Mouse (Mus musculus) macrophage (primary cell): ENCODE results near the gene Dennd1c. TPM values are rescaled to one million over a fixed set of nuclear protein-coding genes. Genes with fewer than 3 reads are reported as not detected.
"Not testable (repeated sequence)": the region's sequence is repeated elsewhere in the genome, so short reads cannot be mapped to it uniquely, and the experiment has no call there.

Experiments used
- H3K27ac ChIP-seq: fragments of 350-480 bp; formaldehyde crosslinking; 2 replicates; pipeline ENCODE4 v1.9.0; 2021
- H3K36me3 ChIP-seq: fragments of 350-480 bp; formaldehyde crosslinking; 2 replicates; pipeline ENCODE4 v1.9.0; 2021; ENCODE audit errors: inconsistent target
- H3K4me3 ChIP-seq: fragments of 350-480 bp; formaldehyde crosslinking; 2 replicates; pipeline ENCODE4 v1.9.0; 2021; ENCODE audit errors: inconsistent target
- H3K79me2 ChIP-seq: fragments of 350-480 bp; formaldehyde crosslinking; 2 replicates; pipeline ENCODE4 v1.9.0; 2021; ENCODE audit errors: inconsistent target
- WGBS: methylation state at CpG from one replicate; pipeline ENCODE4 v1.1.7; 2026; ENCODE audit warnings: inconsistent platforms; ENCODE audit not compliant: missing documents; 5-methylcytosine and 5-hydroxymethylcytosine counted together
- polyA plus RNA-seq: library from polyadenylated mRNA; stranded (reverse); fragments of 250-400 nt; gene quantifications from 3 replicates; pipeline ENCODE4 v1.2.4, GENCODE M21; 2018; ENCODE audit warnings: inconsistent platforms

Dennd1c gene
- polyA plus RNA-seq, 1 experiment from 2014 or later = 15.7 TPM

- 88% methylated on average over 3 of the region's 3 CpGs for WGBS
- Histone ChIP-seq H3K36me3 (peaks cover 28% of the 10 kb centered on the region; the same call in 1 of the 2 replicates), H3K27ac (no peak overlapping the region), H3K79me2 (peaks cover 17% of the 10 kb centered on the region; the same call in 1 of the 2 replicates), H3K4me3 (no peak overlapping the region)
Measured at GRCm38 (mm10) chr17:57076916-57077315, 1.4 kb downstream of the Dennd1c start.

DNA sequence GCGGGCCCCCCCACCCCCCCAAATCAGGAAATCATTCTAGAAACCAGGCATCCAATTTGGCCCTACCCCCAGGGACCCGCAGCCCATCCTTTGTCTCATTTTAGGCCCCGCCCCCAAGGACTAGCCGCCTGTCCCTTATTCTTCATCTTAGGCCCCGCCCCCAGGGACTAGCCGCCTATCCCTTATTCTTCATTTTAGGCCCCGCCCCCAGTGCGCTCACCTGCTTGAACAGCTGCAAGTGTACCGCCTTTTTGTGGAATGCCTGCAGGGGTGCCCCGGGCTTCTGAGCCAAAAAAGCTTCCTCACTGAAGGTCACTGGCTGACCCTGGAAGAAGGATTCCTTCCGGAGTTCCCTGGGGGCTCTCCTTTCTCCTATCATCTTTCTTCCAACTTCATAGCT lies 7.6 kb downstream of the Dennd1c start:
- peaks cover 59% of the 10 kb centered on the region for H3K36me3 ChIP-seq

DNA sequence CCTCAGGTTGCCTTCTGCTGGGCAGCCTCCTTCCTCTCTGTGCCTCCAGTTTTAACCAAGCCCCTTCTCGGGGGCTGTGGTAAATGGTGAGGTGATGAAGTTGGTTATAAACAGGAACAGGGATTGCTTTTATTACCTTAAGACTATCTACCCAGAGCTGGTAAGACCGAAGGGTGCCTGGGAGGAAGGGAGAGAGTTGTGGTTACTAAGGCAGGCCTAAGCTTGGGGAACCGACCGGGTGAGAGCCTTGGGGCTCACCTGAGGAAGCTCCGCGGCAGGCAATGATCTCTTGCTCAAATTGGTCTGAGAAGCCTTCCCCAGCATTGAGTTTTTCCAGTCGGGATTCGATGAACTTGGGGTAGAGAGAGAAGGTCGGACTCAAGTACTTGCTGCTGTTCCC lies 8.0 kb downstream of the Dennd1c start:
- H3K79me2 ChIP-seq = no peaks in the 10 kb centered on the region
- H3K36me3 ChIP-seq = peaks cover 59% of the 10 kb centered on the region
- no peak overlapping the region for H3K27ac ChIP-seq
- H3K4me3 ChIP-seq = no peak overlapping the region
- WGBS = 79% methylated on average over 9 of the region's 9 CpGs

More for the DNA sequence above, 7.6 kb downstream of the Dennd1c start:
- Histone ChIP-seq H3K27ac (no peak overlapping the region), H3K79me2 (no peaks in the 10 kb centered on the region), H3K4me3 (no peak overlapping the region)
- 84% methylated on average over 10 of the region's 11 CpGs for WGBS

DNA sequence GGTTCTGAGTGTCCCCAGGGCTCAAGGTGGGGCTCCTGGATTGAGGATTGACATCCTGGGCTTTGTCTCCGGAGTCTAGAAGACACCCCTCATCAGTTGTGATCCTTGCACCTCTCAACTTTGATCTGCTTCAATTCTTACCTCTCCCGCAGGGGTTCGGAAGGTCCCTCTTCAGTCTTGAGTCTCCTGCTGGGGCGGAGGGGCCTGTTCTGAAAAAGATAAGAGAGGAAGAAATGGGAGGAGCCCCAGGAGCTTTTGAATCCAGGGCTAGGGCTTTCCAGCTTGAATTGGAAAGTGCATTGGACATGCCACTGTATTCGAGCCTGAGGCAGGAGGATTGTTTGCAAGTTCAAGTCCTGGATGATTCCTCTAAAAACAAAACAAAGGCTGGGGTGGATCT lies 11.4 kb downstream of the Dennd1c start:
- WGBS = 91% methylated on average over 5 of the region's 5 CpGs
- Histone ChIP-seq H3K4me3 (no peak overlapping the region), H3K36me3 (peaks cover 44% of the 10 kb centered on the region)

GRCm38 (mm10) chr17:57063031-57063430 lies 15.3 kb downstream of the Dennd1c start:
- Histone ChIP-seq H3K4me3 (no peak overlapping the region), H3K79me2 (no peaks in the 10 kb centered on the region), H3K27ac (no peak overlapping the region), H3K36me3 (peaks cover 19% of the 10 kb centered on the region)
- WGBS = 88% methylated on average over 8 of the region's 8 CpGs

More for the DNA sequence above, 11.4 kb downstream of the Dennd1c start:
- Histone ChIP-seq H3K79me2 (no peaks in the 10 kb centered on the region), H3K27ac (no peak overlapping the region)

GRCm38 (mm10) chr17:57062548-57062947 lies 15.8 kb downstream of the Dennd1c start:
- WGBS = 28% methylated on average over 15 of the region's 22 CpGs
- no peaks in the 10 kb centered on the region for H3K79me2 ChIP-seq
- no peak overlapping the region for H3K27ac ChIP-seq
- H3K36me3 ChIP-seq = peaks cover 16% of the 10 kb centered on the region
- no peak overlapping the region for H3K4me3 ChIP-seq

DNA sequence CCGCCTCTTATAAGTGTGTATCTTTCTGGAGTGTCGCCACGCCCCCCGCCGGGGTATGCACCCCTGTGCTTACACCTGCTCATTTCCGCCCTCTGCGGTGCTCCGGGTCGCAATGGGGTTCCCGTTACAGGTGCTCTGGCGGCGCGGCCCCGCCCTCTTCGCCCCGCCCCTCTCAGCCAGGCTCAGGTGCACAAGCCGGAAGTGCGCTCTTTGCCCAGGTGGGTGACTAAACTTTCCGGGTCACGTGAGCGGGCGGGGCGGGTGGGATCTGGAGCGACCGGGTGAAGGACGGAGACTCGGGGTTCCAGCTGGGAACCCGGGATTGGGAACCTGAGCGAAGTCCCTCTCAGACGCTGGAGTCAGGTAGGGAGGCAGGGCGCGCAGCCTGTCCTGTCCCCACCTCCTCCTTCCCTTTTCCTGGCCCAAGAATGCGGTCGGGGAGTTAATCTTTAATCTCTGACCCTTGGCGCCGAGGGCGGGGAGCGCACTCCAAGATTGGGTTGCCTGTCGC lies 16.2 kb downstream of the Dennd1c start:
- Histone ChIP-seq H3K36me3 (peaks cover 11% of the 10 kb centered on the region), H3K27ac (no peak overlapping the region), H3K4me3 (no peak overlapping the region), H3K79me2 (no peaks in the 10 kb centered on the region)
- WGBS = 3% methylated on average over 27 of the region's 39 CpGs

DNA sequence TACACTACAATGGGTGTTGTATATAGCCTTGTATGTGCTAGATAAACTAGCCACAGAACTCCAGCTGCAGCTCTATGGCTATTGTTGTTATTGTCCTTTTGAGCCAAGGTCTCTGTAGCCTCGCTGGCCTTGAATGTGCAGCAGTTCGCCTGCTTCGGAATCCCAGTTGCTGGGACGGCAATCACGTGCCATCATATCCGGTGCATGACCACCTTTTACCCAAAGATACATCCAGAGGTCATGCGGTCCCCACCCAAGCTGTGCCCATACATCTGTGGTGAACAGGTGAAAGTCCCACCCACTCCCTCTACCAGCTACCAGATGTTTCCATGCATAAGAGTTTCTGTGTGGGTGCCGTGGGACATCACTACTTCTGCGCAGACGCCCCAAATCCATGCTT lies 17.2 kb downstream of the Dennd1c start:
- H3K79me2 ChIP-seq = no peaks in the 10 kb centered on the region
- H3K4me3 ChIP-seq = peak overlapping the region; percentile 38; the same call in 1 of the 2 replicates
- H3K36me3 ChIP-seq = peaks cover 2% of the 10 kb centered on the region; the same call in 1 of the 2 replicates
- no peak overlapping the region for H3K27ac ChIP-seq
- 49% methylated on average over 10 of the region's 10 CpGs for WGBS

DNA sequence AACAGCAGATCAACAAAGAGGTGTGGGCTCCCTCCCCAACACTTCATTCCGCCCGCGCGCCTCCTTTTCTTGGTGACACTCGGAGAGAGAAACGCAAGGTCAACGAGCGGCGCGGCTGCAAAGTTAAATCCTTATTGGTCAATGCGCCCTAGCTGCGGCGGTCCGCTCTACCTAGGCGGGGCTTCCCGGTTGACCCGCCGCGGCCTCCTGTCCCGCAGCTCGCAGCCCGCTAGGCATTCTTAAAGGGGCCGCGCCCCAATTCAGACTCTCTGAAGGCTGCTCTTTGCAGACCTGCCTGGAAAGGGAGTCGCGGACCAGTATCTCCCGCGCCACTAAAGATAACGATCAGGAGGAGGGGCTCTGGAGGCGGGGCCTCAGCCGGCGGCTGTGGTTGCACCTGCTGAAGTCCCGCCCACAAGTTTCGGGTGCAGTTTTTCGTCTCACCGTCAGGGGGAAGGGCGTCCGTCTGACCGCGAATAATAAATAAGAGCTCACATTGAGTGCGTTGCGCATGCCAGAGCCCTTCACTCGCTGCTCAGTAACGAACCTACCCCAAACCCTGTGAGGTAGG lies 18.0 kb downstream of the Dennd1c start:
- no peak overlapping the region for H3K27ac ChIP-seq
- H3K79me2 ChIP-seq = no peaks in the 10 kb centered on the region
- 2% methylated on average over 44 of the region's 44 CpGs for WGBS
- peak overlapping the region; percentile 38 for H3K4me3 ChIP-seq
- no peaks in the 10 kb centered on the region for H3K36me3 ChIP-seq

DNA sequence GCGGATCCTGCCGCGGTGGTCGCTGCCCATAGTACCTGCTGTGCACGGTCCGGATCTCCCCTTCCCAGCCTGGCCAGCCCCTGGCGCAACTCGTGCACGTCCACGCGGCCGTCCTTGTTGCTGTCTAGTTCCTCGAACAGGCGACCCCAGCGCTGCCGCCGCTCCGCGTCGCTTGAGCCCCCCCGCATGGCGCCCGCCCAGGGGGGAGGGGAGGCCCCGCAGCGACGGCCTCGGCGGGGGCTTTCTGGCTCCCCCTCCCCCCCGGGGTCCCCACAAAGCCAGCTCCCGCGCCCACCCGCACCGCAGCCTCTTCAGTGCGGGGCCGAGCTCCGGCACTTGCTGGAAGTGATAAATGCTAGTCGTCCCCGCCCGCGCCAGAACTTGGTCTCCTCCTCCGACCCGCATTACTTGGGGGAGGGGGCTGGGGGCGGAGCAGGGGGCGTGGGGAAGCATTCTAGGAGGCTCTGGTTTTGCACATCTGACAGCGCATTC lies 18.8 kb downstream of the Dennd1c start, which contains the start of gene Slc25a23:
TSS of gene Slc25a23 (minus strand) at position 378 of the 492 bp plus-strand sequence.
- Histone ChIP-seq H3K36me3 (no peaks in the 10 kb centered on the region), H3K79me2 (no peaks in the 10 kb centered on the region), H3K4me3 (peak within 1 kb of the TSS; percentile 38), H3K27ac (no peak within 1 kb of the TSS)
- 4% methylated on average over 42 of the region's 45 CpGs for WGBS

GRCm38 (mm10) chr17:57058891-57059485 lies 19.3 kb downstream of the Dennd1c start, which contains the start of gene Crb3:
Gene Crb3 (plus strand): TSS chr17:57059105.
- peak within 1 kb of the TSS; percentile 38 for H3K4me3 ChIP-seq
- no peaks in the 10 kb centered on the region for H3K36me3 ChIP-seq
- H3K79me2 ChIP-seq = no peaks in the 10 kb centered on the region
- WGBS = 17% methylated on average over 18 of the region's 22 CpGs
- H3K27ac ChIP-seq = no peak within 1 kb of the TSS

DNA sequence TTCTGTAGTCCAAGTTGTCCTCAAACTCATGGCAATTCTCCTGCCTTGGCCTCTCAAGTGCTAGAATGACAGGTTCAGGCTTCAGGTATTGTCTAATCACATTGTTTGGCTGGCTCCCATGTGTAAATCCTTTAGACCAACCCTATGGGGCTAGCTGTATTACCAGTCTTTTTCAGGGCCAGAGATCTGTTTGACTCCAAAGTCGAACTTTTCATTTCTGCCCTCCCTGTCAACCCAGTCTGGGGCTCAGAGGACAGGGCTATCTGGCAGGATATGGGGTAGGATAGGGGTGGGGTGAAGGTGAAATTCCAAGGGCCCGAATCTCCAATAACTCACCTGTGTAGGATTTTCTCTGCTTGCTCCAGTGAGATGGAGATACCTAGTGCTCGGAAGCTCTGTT lies 22.1 kb downstream of the Dennd1c start:
- Histone ChIP-seq H3K79me2 (no peaks in the 10 kb centered on the region), H3K36me3 (no peaks in the 10 kb centered on the region), H3K27ac (no peak overlapping the region), H3K4me3 (no peak overlapping the region)
- WGBS = 98% methylated on average over 3 of the region's 3 CpGs

DNA sequence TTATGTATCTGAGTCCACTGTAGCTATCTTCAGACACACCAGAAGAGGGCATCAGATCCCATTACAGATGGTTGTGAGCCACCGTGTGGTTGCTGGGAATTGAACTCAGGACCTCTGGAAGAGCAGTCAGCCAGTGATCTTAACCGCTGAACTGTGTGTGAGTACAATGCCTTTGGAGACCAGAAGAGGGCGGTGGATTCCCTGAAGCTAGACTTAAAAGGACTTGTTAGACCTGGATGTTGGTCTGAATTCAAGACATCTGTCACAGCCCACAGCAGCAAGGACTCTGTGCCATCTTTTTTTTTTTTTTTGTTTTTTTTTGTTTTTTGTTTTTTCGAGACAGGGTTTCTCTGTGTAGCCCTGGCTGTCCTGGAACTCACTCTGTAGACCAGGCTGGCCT lies 26.6 kb downstream of the Dennd1c start:
- whole genome bisulfite sequencing = 95% methylated on average over 3 of the region's 4 CpGs
- H3K4me3 ChIP-seq, H3K79me2 ChIP-seq, H3K27ac ChIP-seq, H3K36me3 ChIP-seq: not testable (repeated sequence)

GRCm38 (mm10) chr17:57048816-57049215 lies 29.5 kb downstream of the Dennd1c start:
- Histone ChIP-seq H3K27ac (no peak overlapping the region), H3K79me2 (no peaks in the 10 kb centered on the region), H3K4me3 (no peak overlapping the region), H3K36me3 (no peaks in the 10 kb centered on the region)
- WGBS = 58% methylated on average over 3 of the region's 3 CpGs

DNA sequence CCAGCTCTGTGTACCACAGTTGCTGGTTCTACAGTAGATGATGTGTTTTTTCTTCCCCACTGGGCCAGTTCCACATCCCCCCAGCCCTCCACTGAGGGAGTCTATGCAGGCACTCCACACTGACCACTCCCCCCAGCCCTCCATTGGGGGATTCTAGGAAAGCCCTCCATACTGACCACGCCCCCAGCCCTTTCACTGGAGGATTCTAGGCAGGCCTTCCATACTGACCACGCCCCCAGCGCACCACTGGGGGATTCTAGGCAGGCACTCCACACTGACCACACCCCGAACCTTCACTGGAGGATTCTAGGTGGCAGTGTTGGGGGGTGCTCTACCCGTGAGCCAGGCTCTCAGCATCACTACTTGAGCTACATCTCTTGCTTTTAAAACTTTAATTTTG lies 30.9 kb downstream of the Dennd1c start:
- Histone ChIP-seq H3K4me3 (no peak overlapping the region), H3K27ac (no peak overlapping the region), H3K36me3 (no peaks in the 10 kb centered on the region), H3K79me2 (no peaks in the 10 kb centered on the region)
- WGBS = 88% methylated on average over 5 of the region's 5 CpGs
